Mouse (Mus musculus): ENCODE data around the gene Cops7b.

GRCm38 (mm10) chr1:86562663-86563062 is 20.0 kb upstream of the Cops7b start:
- no peak for TF ChIP-seq ZNF384 (IDR thresholded peaks at IDR 0.05; ENCODE audit: low read depth, low read length)
- TF ChIP-seq ZC3H11A (IDR thresholded peaks at IDR 0.05; ENCODE audit: borderline replicate concordance, low read depth, low read length): no peak
